Mouse (Mus musculus): ENCODE measurements around the gene Zbtb24.
A peak's percentile ranks its signal among the peaks of the same experiment; 100 is the strongest.

Zbtb24 gene

GRCm38 (mm10) chr10:41467325-41467724, 17.1 kb downstream of the Zbtb24 start:
- DNase-seq (ENCODE audit: low read depth, low spot score), result no peak

- no peak for DNase-seq (ENCODE audit: low read depth, low spot score)
Observed at GRCm38 (mm10) chr10:41470693-41471092, 20.5 kb downstream of the Zbtb24 start.

GRCm38 (mm10) chr10:41472534-41472933, 22.4 kb downstream of the Zbtb24 start:
- no peak for DNase-seq (ENCODE audit: low read depth, low spot score)

- no peak for DNase-seq (ENCODE audit: low read depth, low spot score)
Observed at GRCm38 (mm10) chr10:41472962-41473481, 22.8 kb downstream of the Zbtb24 start.

GRCm38 (mm10) chr10:41473782-41474468, 23.7 kb downstream of the Zbtb24 start:
- no peak for DNase-seq (ENCODE audit: low read depth, low spot score)

GRCm38 (mm10) chr10:41474981-41475391, 24.8 kb downstream of the Zbtb24 start:
- no peak for DNase-seq (ENCODE audit: low read depth, low spot score)

- peak; percentile 40 for DNase-seq (ENCODE audit: low read depth, low spot score)
Observed at GRCm38 (mm10) chr10:41476171-41477017, 26.2 kb downstream of the Zbtb24 start, which contains the start of gene Mical1. Gene Mical1, plus strand, starts transcription at chr10:41476314.

GRCm38 (mm10) chr10:41477018-41477277, 26.8 kb downstream of the Zbtb24 start:
- no peak for DNase-seq (ENCODE audit: low read depth, low spot score)

- no peak for DNase-seq (ENCODE audit: low read depth, low spot score)
Observed at GRCm38 (mm10) chr10:41477278-41478181, 27.3 kb downstream of the Zbtb24 start.

- no peak for DNase-seq (ENCODE audit: low read depth, low spot score)
Observed at GRCm38 (mm10) chr10:41479961-41480360, 29.8 kb downstream of the Zbtb24 start.

- no peak for DNase-seq (ENCODE audit: low read depth, low spot score)
Observed at GRCm38 (mm10) chr10:41480938-41481880, 31.0 kb downstream of the Zbtb24 start.

- DNase-seq (ENCODE audit: low read depth, low spot score), result no peak
Observed at GRCm38 (mm10) chr10:41482446-41482845, 32.3 kb downstream of the Zbtb24 start.

GRCm38 (mm10) chr10:41485778-41486177, 35.6 kb downstream of the Zbtb24 start:
- DNase-seq (ENCODE audit: low read depth, low spot score), result no peak

- no peak for DNase-seq (ENCODE audit: low read depth, low spot score)
Observed at GRCm38 (mm10) chr10:41486506-41487170, 36.5 kb downstream of the Zbtb24 start.

GRCm38 (mm10) chr10:41488877-41489276, 38.7 kb downstream of the Zbtb24 start:
- no peak for DNase-seq (ENCODE audit: low read depth, low spot score)

- no peak for DNase-seq (ENCODE audit: low read depth, low spot score)
Observed at GRCm38 (mm10) chr10:41489294-41489693, 39.1 kb downstream of the Zbtb24 start.

- DNase-seq (ENCODE audit: low read depth, low spot score), result peak; percentile 71
Observed at GRCm38 (mm10) chr10:41489708-41490517, 39.7 kb downstream of the Zbtb24 start, which contains the start of the genes Smpd2 and Ppil6. Gene Smpd2, minus strand, starts transcription at chr10:41490369. Gene Ppil6, plus strand, starts transcription at chr10:41490439.

- no peak for DNase-seq (ENCODE audit: low read depth, low spot score)
Observed at GRCm38 (mm10) chr10:41490518-41490873, 40.3 kb downstream of the Zbtb24 start.

- no peak for DNase-seq (ENCODE audit: low read depth, low spot score)
Observed at GRCm38 (mm10) chr10:41491111-41491510, 40.9 kb downstream of the Zbtb24 start.
